In genomic region chr10:76674581-76674980, GRCm38 (mm10) we compare ENCODE assay signal across 22 mouse cellular contexts. TPM values are rescaled to one million over a fixed set of nuclear protein-coding genes. Genes with fewer than 3 reads are reported as not detected.
DNase-seq lines count a peak whose midpoint lies in the region; ATAC-seq and TF ChIP-seq lines count a peak whose summit lies in the region.
"Had no signal": no experiment of that assay in that cellular context is flagged by ENCODE, and none has a peak within 500 bp of the region (broad histone marks: within the 10 kb centered on the region; RNA-seq: fewer than 3 reads in every experiment).

No protein-coding gene starts in this region.

- no peaks in the 10 kb centered on the region for H3K36me3 ChIP-seq in intestine, embryonic 16.5 days (ENCODE audit: control insufficient read depth, insufficient read depth, low read length)
- no peaks in the 10 kb centered on the region for H3K36me3 ChIP-seq in lung, postnatal 0 days (ENCODE audit: insufficient read depth, low read length)
- no peaks in the 10 kb centered on the region for H3K36me3 ChIP-seq in hindbrain, embryonic 10.5 days
- H3K36me3 ChIP-seq: heart, embryonic 13.5 days; midbrain, embryonic 15.5 days had no signal

- no peak for TF ChIP-seq CTCF in lung, adult 2 months (IDR thresholded peaks at IDR 0.05; ENCODE audit: insufficient read depth, low read length)
- no peak for TF ChIP-seq CTCF in lung, postnatal 0 days (IDR thresholded peaks at IDR 0.05)

- H3K4me2 ChIP-seq in intestine, embryonic 16.5 days (ENCODE audit: low read depth, low read length): no peak overlapping the region
- H3K4me2 ChIP-seq in lung, postnatal 0 days (replicated peaks; ENCODE audit: low read depth, low read length): no peak overlapping the region
- H3K4me2 ChIP-seq: heart, embryonic 13.5 days; midbrain, embryonic 15.5 days had no signal

- no peaks in the 10 kb centered on the region for H3K9me3 ChIP-seq in intestine, embryonic 16.5 days (ENCODE audit: control insufficient read depth, low read length)
- no peaks in the 10 kb centered on the region for H3K9me3 ChIP-seq in lung, postnatal 0 days (ENCODE audit: low read length)
- H3K9me3 ChIP-seq in hindbrain, embryonic 10.5 days: no peaks in the 10 kb centered on the region
- H3K9me3 ChIP-seq: heart, embryonic 13.5 days; midbrain, embryonic 15.5 days had no signal

- no peaks in the 10 kb centered on the region for H3K27me3 ChIP-seq in intestine, embryonic 16.5 days (replicated peaks; ENCODE audit: control insufficient read depth, insufficient read depth, low read length)
- H3K27me3 ChIP-seq in lung, postnatal 0 days (replicated peaks; ENCODE audit: insufficient read depth, low read length): no peaks in the 10 kb centered on the region
- no peaks in the 10 kb centered on the region for H3K27me3 ChIP-seq in hindbrain, embryonic 10.5 days (ENCODE audit: insufficient read depth, poor library complexity, severe bottlenecking)
- H3K27me3 ChIP-seq: heart, embryonic 13.5 days; midbrain, embryonic 15.5 days had no signal

- H3K9ac ChIP-seq in intestine, embryonic 16.5 days (ENCODE audit: low read depth, low read length): no peak overlapping the region
- no peak overlapping the region for H3K9ac ChIP-seq in lung, postnatal 0 days (replicated peaks; ENCODE audit: low read depth)
- H3K9ac ChIP-seq: forebrain, postnatal 0 days; heart, embryonic 13.5 days; liver, embryonic 14.5 days; midbrain, embryonic 15.5 days had no signal

- peak overlapping the region; percentile 45; the same call in 1 of the 2 replicates for H3K27ac ChIP-seq in intestine, embryonic 16.5 days (ENCODE audit: low read length)
- peak overlapping the region; percentile 47 for H3K27ac ChIP-seq in lung, postnatal 0 days (ENCODE audit: low read length)
- no peak overlapping the region for H3K27ac ChIP-seq in hindbrain, embryonic 10.5 days
- H3K27ac ChIP-seq: heart, embryonic 13.5 days; liver, embryonic 14.5 days; midbrain, embryonic 15.5 days had no signal

- H3K4me3 ChIP-seq in lung, adult 2 months (replicated peaks; ENCODE audit: extremely low read depth, low read depth, low read length): no peak overlapping the region
- H3K4me3 ChIP-seq in intestine, embryonic 16.5 days (ENCODE audit: low read length): no peak overlapping the region
- no peak overlapping the region for H3K4me3 ChIP-seq in lung, postnatal 0 days (ENCODE audit: low read depth, low read length)
- H3K4me3 ChIP-seq in hindbrain, embryonic 10.5 days: no peak overlapping the region
- H3K4me3 ChIP-seq: erythroblast, embryonic 14.5 days; heart, embryonic 13.5 days; midbrain, embryonic 15.5 days had no signal

- H3K4me1 ChIP-seq in lung, adult 2 months (ENCODE audit: control insufficient read depth, insufficient read depth, low read length): peaks cover 3% of the 10 kb centered on the region; the same call in 1 of the 2 replicates
- H3K4me1 ChIP-seq in intestine, embryonic 16.5 days (ENCODE audit: control insufficient read depth, insufficient read depth, low read length): no peaks in the 10 kb centered on the region
- H3K4me1 ChIP-seq in lung, postnatal 0 days (ENCODE audit: insufficient read depth, low read depth, low read length): no peaks in the 10 kb centered on the region
- H3K4me1 ChIP-seq in hindbrain, embryonic 10.5 days (replicated peaks): no peaks in the 10 kb centered on the region
- H3K4me1 ChIP-seq: heart, embryonic 13.5 days; midbrain, embryonic 15.5 days had no signal

- no peak for ATAC-seq in intestine, embryonic 16.5 days
- ATAC-seq in lung, postnatal 0 days: peak; percentile 85
- ATAC-seq: activated CD4-positive, CD25-positive, alpha-beta regulatory T cell, adult 4 months; forebrain, postnatal 0 days; hindbrain, embryonic 16.5 days; midbrain, embryonic 15.5 days had no signal

- 48% methylated on average over 6 of the region's 6 CpGs for WGBS in lung, adult 2 months
- 73% methylated on average over 6 of the region's 6 CpGs for WGBS in intestine, embryonic 16.5 days
- 34% methylated on average over 6 of the region's 6 CpGs for WGBS in lung, postnatal 0 days
- WGBS in hindbrain, embryonic 10.5 days: 88% methylated on average over 6 of the region's 6 CpGs

- TF ChIP-seq POLR2A in lung, adult 2 months (IDR thresholded peaks at IDR 0.05; ENCODE audit: borderline replicate concordance, extremely low read depth, low read depth, low read length): no peak

- peak; percentile 91 for TF ChIP-seq EP300 in lung, postnatal 0 days (IDR thresholded peaks at IDR 0.05)

- peak; percentile 2 for DNase-seq in lung, adult 2 months
- DNase-seq in lung, postnatal 10 days: no peak
- peak; percentile 93 for DNase-seq in lung, postnatal 0 days (ENCODE audit: low spot score)
- DNase-seq in spleen, adult 18-20 months: no peak
- no peak for DNase-seq in hindbrain, embryonic 10.5 days (ENCODE audit: low spot score)
- DNase-seq: adrenal gland, adult 8-10 months; B cell, adult 2 months; cerebellum, adult 2 months; cerebellum, postnatal 14 days; forebrain, postnatal 0 days; heart, postnatal 10 days; kidney, adult 11 months; kidney, postnatal 14 days; left cerebral cortex, postnatal 4 days; right cerebral cortex, adult 18-20 months had no signal

RNA-seq across cellular contexts. Expression of gene Col6a2, which starts 51.2 kb away (rescaled TPM):
- 173 and 175 TPM in 2 replicates for polyA plus RNA-seq in lung, adult 2 months (2012; rRNA removed)
- 230 and 262 TPM in 2 replicates for polyA plus RNA-seq in intestine, embryonic 16.5 days (2015; fragmentation: Nextera tagmentation; extraction: Ambion mirVana)
- 242 and 272 TPM in 2 replicates for polyA plus RNA-seq in lung, postnatal 0 days (2015; fragmentation: Nextera tagmentation; extraction: Ambion mirVana)
- 10.9 and 16.5 TPM in 2 replicates for polyA plus RNA-seq in hindbrain, embryonic 10.5 days (2016; fragmentation: Nextera tagmentation; extraction: Ambion mirVana)
- polyA plus RNA-seq: erythroblast, embryonic 14.5 days had no signal

RNA-seq across cellular contexts. Expression of gene Col6a1, which starts 51.4 kb away (rescaled TPM):
- polyA plus RNA-seq in lung, adult 2 months (2012; rRNA removed): 203 and 218 TPM in 2 replicates
- 327 and 341 TPM in 2 replicates for polyA plus RNA-seq in intestine, embryonic 16.5 days (2015; fragmentation: Nextera tagmentation; extraction: Ambion mirVana)
- polyA plus RNA-seq in lung, postnatal 0 days (2015; fragmentation: Nextera tagmentation; extraction: Ambion mirVana): 344 and 387 TPM in 2 replicates
- polyA plus RNA-seq in hindbrain, embryonic 10.5 days (2016; fragmentation: Nextera tagmentation; extraction: Ambion mirVana): 11.4 and 12.6 TPM in 2 replicates
- polyA plus RNA-seq: activated CD4-positive, CD25-positive, alpha-beta regulatory T cell, adult 4 months; erythroblast, embryonic 14.5 days had no signal

Comparison
In these comparisons a context has a peak if more than half of its experiments do, and no peak if none do; other contexts are left out.
1. DNase-seq: peak in lung, adult 2 months (single experiment) and lung, postnatal 0 days (single experiment); none in lung, postnatal 10 days (single experiment), spleen, adult 18-20 months (0 of 2) and hindbrain, embryonic 10.5 days (single experiment).
2. RNA of gene Col6a1, which starts 51.4 kb away (polyA plus RNA-seq): 344 to 387 TPM in lung, postnatal 0 days, 327 to 341 TPM in intestine, embryonic 16.5 days and 203 to 218 TPM in lung, adult 2 months; 11.4 to 12.6 TPM in hindbrain, embryonic 10.5 days; every median in the first group is over 10 times any median in the second.